Mouse (Mus musculus) liver, embryonic 12.5 days (tissue): ENCODE data around the gene Sprr1b. TPM values are rescaled to one million over a fixed set of nuclear protein-coding genes. Genes with fewer than 3 reads are reported as not detected.
"Not testable (repeated sequence)": the region's sequence is repeated elsewhere in the genome, so short reads cannot be mapped to it uniquely, and the experiment has no call there.

Experiments
- ATAC-seq: fragments of 200-750 bp; cut with Nextera tagmentation; 2 replicates; pipeline ENCODE4 v1.8.0; 2017; ENCODE audit warnings: moderate number of reproducible peaks, mild to moderate bottlenecking, moderate library complexity
- H3K27ac ChIP-seq: fragments of 300-500 bp; sonication (generic); 2 replicates; pipeline ENCODE4 v1.5.1; 2016; ENCODE audit warnings: mild to moderate bottlenecking
- H3K27me3 ChIP-seq: fragments of 300-500 bp; sonication (generic); replicated peaks from 2 replicates; pipeline ENCODE4 v1.6.1; 2016; ENCODE audit warnings: mild to moderate bottlenecking, moderate library complexity
- H3K36me3 ChIP-seq: fragments of 300-500 bp; sonication (generic); 2 replicates; pipeline ENCODE4 v1.6.1; 2016; ENCODE audit warnings: mild to moderate bottlenecking, moderate library complexity
- H3K4me1 ChIP-seq: fragments of 300-500 bp; sonication (generic); 2 replicates; pipeline ENCODE4 v1.6.1; 2016
- H3K4me2 ChIP-seq: fragments of 300-500 bp; sonication (generic); 2 replicates; pipeline ENCODE4 v1.6.1; 2016; ENCODE audit warnings: mild to moderate bottlenecking, moderate library complexity
- H3K4me3 ChIP-seq: fragments of 300-500 bp; sonication (generic); 2 replicates; pipeline ENCODE4 v1.5.1; 2016; ENCODE audit warnings: mild to moderate bottlenecking, moderate library complexity
- H3K9ac ChIP-seq: fragments of 300-500 bp; sonication (generic); 2 replicates; pipeline ENCODE4 v1.6.1; 2016; ENCODE audit warnings: mild to moderate bottlenecking, moderate library complexity
- H3K9me3 ChIP-seq: fragments of 300-500 bp; sonication (generic); replicated peaks from 2 replicates; pipeline ENCODE4 v1.6.1; 2016; ENCODE audit warnings: mild to moderate bottlenecking, moderate library complexity
- WGBS: fragments of 180-500 bp; shearing (Covaris S2); methylation state at CpG from one replicate; pipeline ENCODE4 v1.1.7; 2016; ENCODE audit not compliant: insufficient replicate concordance; 5-methylcytosine and 5-hydroxymethylcytosine counted together
- polyA plus RNA-seq: library from polyadenylated mRNA; unstranded; fragments of >200 nt; fragmentation: Nextera tagmentation; extraction: Ambion mirVana; gene quantifications from 2 replicates; pipeline ENCODE4 v1.2.1, GENCODE M21; 2016

Gene Sprr1b
- polyA plus RNA-seq = not detected in 2 replicates

- no peak within 1 kb of the TSS for H3K4me3 ChIP-seq
- H3K36me3 ChIP-seq = no peaks in the 10 kb centered on the region
- H3K9ac ChIP-seq = no peak within 1 kb of the TSS
- H3K27ac ChIP-seq = no peak within 1 kb of the TSS
- no peaks in the 10 kb centered on the region for H3K4me1 ChIP-seq
- H3K9me3 ChIP-seq = no peaks in the 10 kb centered on the region
- no peak within 1 kb of the TSS for H3K4me2 ChIP-seq
- ATAC-seq = no peak
- H3K27me3 ChIP-seq = no peaks in the 10 kb centered on the region
- 83% methylated on average over 3 of the region's 3 CpGs for WGBS
Measured at GRCm38 (mm10) chr3:92438689-92439088, at the start of gene Sprr1b. Sprr1b (minus strand) TSS chr3:92438789.

DNA sequence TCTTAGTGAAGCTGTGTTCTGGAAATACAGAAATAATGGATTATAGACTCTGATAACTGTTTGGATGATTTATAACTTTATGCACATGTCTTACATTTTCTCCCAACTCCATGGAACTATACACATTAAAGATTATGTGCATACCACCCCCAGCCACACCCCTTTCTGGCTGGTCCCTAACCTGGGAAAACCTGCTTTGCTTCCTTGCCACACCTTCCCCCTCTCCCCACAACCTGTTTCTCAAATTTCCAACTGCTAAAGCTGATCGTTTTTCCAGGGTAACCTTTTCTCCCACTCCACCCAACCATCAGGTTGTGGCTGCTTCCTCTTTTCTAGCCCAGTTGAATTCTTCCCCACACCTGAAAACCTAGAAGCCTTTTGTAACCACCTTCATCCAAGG, 47.7 kb upstream of the Sprr1b start:
- Histone ChIP-seq H3K9ac (no peak overlapping the region), H3K27me3 (no peaks in the 10 kb centered on the region), H3K4me1 (no peaks in the 10 kb centered on the region), H3K4me3 (no peak overlapping the region), H3K36me3 (no peaks in the 10 kb centered on the region), H3K4me2 (no peak overlapping the region), H3K9me3 (no peaks in the 10 kb centered on the region), H3K27ac (no peak overlapping the region)
- WGBS = 31% methylated on average over 1 of the region's 1 CpGs
- no peak for ATAC-seq

GRCm38 (mm10) chr3:92485863-92486262, 47.3 kb upstream of the Sprr1b start, which contains the start of gene Sprr1a:
Sprr1a (minus strand) TSS chr3:92485895.
- Histone ChIP-seq H3K9ac (no peak within 1 kb of the TSS), H3K4me3 (no peak within 1 kb of the TSS), H3K36me3 (no peaks in the 10 kb centered on the region), H3K4me1 (no peaks in the 10 kb centered on the region), H3K27ac (no peak within 1 kb of the TSS), H3K4me2 (no peak within 1 kb of the TSS), H3K9me3 (no peaks in the 10 kb centered on the region), H3K27me3 (no peaks in the 10 kb centered on the region)
- ATAC-seq = no peak

GRCm38 (mm10) chr3:92481249-92481648, 42.7 kb upstream of the Sprr1b start:
- not testable (repeated sequence) for H3K9me3 ChIP-seq, H3K27me3 ChIP-seq, H3K4me1 ChIP-seq, H3K27ac ChIP-seq, ATAC-seq, H3K4me2 ChIP-seq, H3K9ac ChIP-seq, H3K36me3 ChIP-seq, H3K4me3 ChIP-seq

DNA sequence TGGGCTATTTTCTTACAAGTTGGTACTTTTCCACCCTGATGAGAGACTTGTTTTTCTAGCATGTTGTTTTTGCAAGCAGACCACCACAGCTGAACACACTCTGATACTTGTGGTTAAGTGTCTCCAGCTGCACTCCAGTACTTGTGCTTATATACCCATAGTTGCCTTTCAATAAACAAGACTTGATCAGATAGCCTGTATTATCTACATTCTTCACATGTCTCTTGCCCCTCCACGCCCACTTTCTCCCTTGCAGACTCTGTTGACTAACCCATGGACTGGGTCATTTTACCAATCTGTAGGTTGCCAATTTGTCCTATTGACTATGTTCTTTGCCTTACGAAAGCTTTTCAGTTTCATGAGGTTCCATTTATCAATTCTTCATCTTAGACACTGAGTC, 31.5 kb upstream of the Sprr1b start:
- Histone ChIP-seq H3K27me3 (no peaks in the 10 kb centered on the region), H3K9me3 (no peaks in the 10 kb centered on the region), H3K27ac (no peak overlapping the region), H3K4me2 (no peak overlapping the region), H3K36me3 (no peaks in the 10 kb centered on the region), H3K4me3 (no peak overlapping the region), H3K4me1 (no peaks in the 10 kb centered on the region), H3K9ac (no peak overlapping the region)
- ATAC-seq = peak; percentile 62; the same call in 1 of the 2 replicates
- 71% methylated on average over 2 of the region's 2 CpGs for WGBS

- ATAC-seq = no peak
- no peaks in the 10 kb centered on the region for H3K9me3 ChIP-seq
- no peak overlapping the region for H3K9ac ChIP-seq
- no peak overlapping the region for H3K27ac ChIP-seq
- H3K4me3 ChIP-seq = no peak overlapping the region
- no peak overlapping the region for H3K4me2 ChIP-seq
- H3K36me3 ChIP-seq = no peaks in the 10 kb centered on the region
- no peaks in the 10 kb centered on the region for H3K27me3 ChIP-seq
- no peaks in the 10 kb centered on the region for H3K4me1 ChIP-seq
Measured at GRCm38 (mm10) chr3:92467424-92467823, 28.8 kb upstream of the Sprr1b start.

DNA sequence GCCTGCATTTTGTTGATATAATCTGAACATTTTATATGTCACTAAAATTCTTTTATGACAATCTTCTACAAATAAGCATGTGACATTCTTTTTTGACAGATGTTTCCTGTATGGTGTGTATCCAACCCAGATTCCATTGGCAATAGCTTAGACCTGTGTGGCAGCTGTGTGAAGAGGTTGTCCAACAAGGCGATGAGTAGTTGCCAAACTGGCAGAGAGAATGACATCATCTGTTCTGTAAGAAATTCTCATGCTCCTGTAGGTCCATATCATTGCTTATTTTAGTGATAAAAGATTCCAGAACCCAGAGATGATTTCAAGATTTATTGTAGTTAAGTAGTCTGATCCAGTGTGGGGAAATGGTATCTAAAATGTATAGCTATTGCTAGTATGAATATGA, 28.0 kb upstream of the Sprr1b start:
- Histone ChIP-seq H3K27ac (no peak overlapping the region), H3K9me3 (no peaks in the 10 kb centered on the region), H3K4me2 (no peak overlapping the region), H3K4me3 (no peak overlapping the region), H3K9ac (no peak overlapping the region), H3K27me3 (no peaks in the 10 kb centered on the region), H3K4me1 (no peaks in the 10 kb centered on the region), H3K36me3 (no peaks in the 10 kb centered on the region)
- ATAC-seq = no peak
- WGBS = 73% methylated on average over 1 of the region's 1 CpGs

GRCm38 (mm10) chr3:92458620-92459019, 20.0 kb upstream of the Sprr1b start, which contains the start of gene Sprr3:
Sprr3 (minus strand) TSS chr3:92458720.
- no peaks in the 10 kb centered on the region for H3K4me1 ChIP-seq
- 32% methylated on average over 2 of the region's 2 CpGs for WGBS
- H3K4me3 ChIP-seq = no peak within 1 kb of the TSS
- no peak within 1 kb of the TSS for H3K4me2 ChIP-seq
- no peak within 1 kb of the TSS for H3K9ac ChIP-seq
- H3K9me3 ChIP-seq = no peaks in the 10 kb centered on the region
- no peaks in the 10 kb centered on the region for H3K27me3 ChIP-seq
- ATAC-seq = no peak
- H3K27ac ChIP-seq = no peak within 1 kb of the TSS
- H3K36me3 ChIP-seq = no peaks in the 10 kb centered on the region

DNA sequence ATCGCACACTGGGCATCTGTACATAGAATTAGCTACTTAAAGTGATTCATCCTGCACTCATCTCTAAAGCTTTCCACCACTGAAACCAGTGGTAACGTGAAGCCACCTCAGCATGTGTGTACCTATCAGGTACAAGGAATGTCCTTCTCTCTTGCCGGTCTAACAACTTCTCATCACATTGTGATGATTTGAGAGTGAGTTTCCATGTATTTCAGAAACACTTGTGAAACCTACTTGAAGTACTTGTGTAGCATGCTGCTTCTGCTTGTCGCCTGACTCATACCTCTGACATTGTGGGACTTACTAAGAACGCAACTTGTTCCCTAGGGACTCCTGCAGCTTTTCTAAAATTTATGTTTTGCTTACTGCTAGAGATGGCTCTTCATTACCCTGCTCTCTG, 16.6 kb upstream of the Sprr1b start:
- no peak for ATAC-seq
- Histone ChIP-seq H3K4me1 (no peaks in the 10 kb centered on the region), H3K9me3 (no peaks in the 10 kb centered on the region), H3K4me2 (no peak overlapping the region), H3K9ac (no peak overlapping the region), H3K27me3 (no peaks in the 10 kb centered on the region), H3K4me3 (no peak overlapping the region), H3K36me3 (no peaks in the 10 kb centered on the region), H3K27ac (no peak overlapping the region)
- 65% methylated on average over 5 of the region's 5 CpGs for WGBS

DNA sequence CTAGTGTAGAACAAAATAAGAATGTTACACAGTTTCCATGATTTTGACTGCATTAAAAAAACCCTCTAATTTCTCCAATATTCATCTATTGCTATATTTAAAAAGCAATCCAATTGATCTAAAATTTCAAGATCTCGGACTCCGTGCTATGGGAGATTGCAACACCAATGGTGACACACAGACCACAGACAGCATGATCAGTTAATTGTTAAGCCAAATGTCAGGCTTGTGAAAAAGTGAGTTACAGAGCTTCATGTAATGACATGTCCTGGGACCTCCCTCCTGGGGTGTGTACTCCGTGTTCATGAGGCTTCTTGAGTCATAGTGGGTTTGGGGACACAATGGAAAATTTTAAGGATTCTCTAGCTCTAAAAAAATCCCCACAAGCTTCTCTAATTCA, 1.6 kb upstream of the Sprr1b start:
- no peaks in the 10 kb centered on the region for H3K27me3 ChIP-seq
- H3K9me3 ChIP-seq = no peaks in the 10 kb centered on the region
- no peak overlapping the region for H3K9ac ChIP-seq
- H3K4me3 ChIP-seq = no peak overlapping the region
- WGBS = 58% methylated on average over 3 of the region's 3 CpGs
- H3K4me2 ChIP-seq = no peak overlapping the region
- H3K27ac ChIP-seq = no peak overlapping the region
- H3K4me1 ChIP-seq = no peaks in the 10 kb centered on the region
- H3K36me3 ChIP-seq = no peaks in the 10 kb centered on the region
- no peak for ATAC-seq

GRCm38 (mm10) chr3:92432282-92432681, 6.3 kb downstream of the Sprr1b start, which contains the start of gene Sprr2k:
Sprr2k (plus strand) TSS chr3:92432582.
- Histone ChIP-seq H3K4me1 (no peaks in the 10 kb centered on the region), H3K27me3 (no peaks in the 10 kb centered on the region), H3K9ac (no peak within 1 kb of the TSS), H3K9me3 (no peaks in the 10 kb centered on the region), H3K27ac (no peak within 1 kb of the TSS), H3K36me3 (no peaks in the 10 kb centered on the region), H3K4me3 (no peak within 1 kb of the TSS), H3K4me2 (no peak within 1 kb of the TSS)
- WGBS = 78% methylated on average over 2 of the region's 2 CpGs
- no peak for ATAC-seq

- no peaks in the 10 kb centered on the region for H3K4me1 ChIP-seq
- H3K27ac ChIP-seq = no peak within 1 kb of the TSS
- ATAC-seq = no peak
- H3K27me3 ChIP-seq = no peaks in the 10 kb centered on the region
- H3K9ac ChIP-seq = no peak within 1 kb of the TSS
- no peaks in the 10 kb centered on the region for H3K36me3 ChIP-seq
- H3K9me3 ChIP-seq = no peaks in the 10 kb centered on the region
- 80% methylated on average over 6 of the region's 6 CpGs for WGBS
- H3K4me2 ChIP-seq = no peak within 1 kb of the TSS
- H3K4me3 ChIP-seq = no peak within 1 kb of the TSS
Measured at GRCm38 (mm10) chr3:92429323-92429722, 9.3 kb downstream of the Sprr1b start, which contains the start of gene Gm9774. Gm9774 (minus strand) TSS chr3:92429423.

DNA sequence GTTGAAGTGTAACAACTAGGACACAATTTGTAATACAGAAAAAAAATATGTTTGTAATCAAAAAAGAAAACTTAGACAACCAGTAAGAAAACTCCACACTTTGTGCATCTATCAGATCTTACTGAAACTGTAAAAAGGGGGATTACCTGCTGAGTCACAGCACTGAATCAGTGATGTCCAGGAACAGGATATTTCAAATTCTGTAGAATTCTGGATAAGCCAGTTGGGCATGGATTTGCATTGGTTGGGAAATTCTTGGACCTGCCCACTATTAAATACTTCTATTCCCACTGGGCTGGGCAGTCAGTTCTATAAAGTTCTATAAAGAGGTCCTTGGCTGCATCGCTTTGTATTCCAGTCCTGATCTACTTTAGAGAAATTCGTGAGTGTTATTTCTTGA, 20.8 kb downstream of the Sprr1b start, which contains the start of gene Sprr2j-ps:
Gene Sprr2j-ps, plus strand, starts transcription at position 301 of the 400 bp plus-strand sequence.
- H3K4me1 ChIP-seq = no peaks in the 10 kb centered on the region
- H3K4me2 ChIP-seq = no peak within 1 kb of the TSS
- no peak within 1 kb of the TSS for H3K4me3 ChIP-seq
- H3K27me3 ChIP-seq = no peaks in the 10 kb centered on the region
- H3K36me3 ChIP-seq = no peaks in the 10 kb centered on the region
- H3K9ac ChIP-seq = no peak within 1 kb of the TSS
- no peaks in the 10 kb centered on the region for H3K9me3 ChIP-seq
- H3K27ac ChIP-seq = no peak within 1 kb of the TSS
- ATAC-seq = no peak
- WGBS = 68% methylated on average over 2 of the region's 2 CpGs
